Mouse (Mus musculus) limb, embryonic 11.5 days (tissue): ENCODE measurements around the gene Ralgps2. TPM values are rescaled to one million over a fixed set of nuclear protein-coding genes. Genes with fewer than 3 reads are reported as not detected.
A peak's percentile ranks its signal among the peaks of the same experiment; 100 is the strongest.

Experiments
- ATAC-seq: fragments of 200-750 bp; cut with Nextera tagmentation; 2 replicates; pipeline ENCODE4 v1.8.0; 2017; ENCODE audit warnings: low read depth; ENCODE audit not compliant: insufficient number of reproducible peaks, low FRiP score, low TSS enrichment
- DNase-seq: peaks from one replicate; pipeline ENCODE4 v3.0.0-alpha.2; 2015; ENCODE audit warnings: low spot score
- H3K27ac ChIP-seq: fragments of 300-500 bp; sonication (generic); replicated peaks from 2 replicates; pipeline ENCODE4 v1.5.1; 2014; ENCODE audit warnings: low read depth, mild to moderate bottlenecking, low read length
- H3K27me3 ChIP-seq: fragments of 300-500 bp; sonication (generic); 2 replicates; pipeline ENCODE4 v1.6.1; 2014; ENCODE audit warnings: mild to moderate bottlenecking, low read length, mixed read lengths; ENCODE audit not compliant: control insufficient read depth, insufficient read depth
- H3K36me3 ChIP-seq: fragments of 300-500 bp; sonication (generic); 2 replicates; pipeline ENCODE4 v1.6.1; 2014; ENCODE audit warnings: mild to moderate bottlenecking, low read length, moderate library complexity, mixed read lengths; ENCODE audit not compliant: control insufficient read depth, insufficient read depth
- H3K4me1 ChIP-seq: fragments of 300-500 bp; sonication (generic); 2 replicates; pipeline ENCODE4 v1.6.1; 2014; ENCODE audit warnings: low read length, mixed read lengths; ENCODE audit not compliant: control insufficient read depth, insufficient read depth
- H3K4me2 ChIP-seq: fragments of 300-500 bp; sonication (generic); 2 replicates; pipeline ENCODE4 v1.6.1; 2014; ENCODE audit warnings: low read depth, mild to moderate bottlenecking, moderate library complexity; ENCODE audit not compliant: severe bottlenecking
- H3K4me3 ChIP-seq: fragments of 300-500 bp; sonication (generic); 2 replicates; pipeline ENCODE4 v1.5.1; 2014; ENCODE audit warnings: low read depth, low read length
- H3K9ac ChIP-seq: fragments of 300-500 bp; sonication (generic); 2 replicates; pipeline ENCODE4 v1.6.1; 2014; ENCODE audit warnings: mild to moderate bottlenecking, low read length
- H3K9me3 ChIP-seq: fragments of 300-500 bp; sonication (generic); 2 replicates; pipeline ENCODE4 v1.6.1; 2016; ENCODE audit warnings: low read length; ENCODE audit not compliant: control insufficient read depth
- WGBS: fragments of 180-500 bp; shearing (Covaris S2); extraction: QIAGEN DNeasy Blood & Tissue Kit; methylation state at CpG from one replicate; pipeline ENCODE4 v1.1.7; 2014; 5-methylcytosine and 5-hydroxymethylcytosine counted together
- polyA plus RNA-seq: library from polyadenylated mRNA; unstranded; fragments of >200 nt; fragmentation: Nextera tagmentation; extraction: Ambion mirVana; gene quantifications from 2 replicates; pipeline ENCODE4 v1.2.1, GENCODE M21; 2014

Gene Ralgps2
- polyA plus RNA-seq, 1 experiment from 2014 or later: 87.0 TPM

GRCm38 (mm10) chr1:156938705-156939242 lies 652 bp downstream of the Ralgps2 start:
- Histone ChIP-seq H3K9ac (peak overlapping the region; percentile 89), H3K4me1 (peaks cover 10% of the 10 kb centered on the region), H3K4me2 (peak overlapping the region; percentile 88), H3K4me3 (peak overlapping the region; percentile 78), H3K27ac (peak overlapping the region; percentile 91), H3K27me3 (no peaks in the 10 kb centered on the region), H3K9me3 (no peaks in the 10 kb centered on the region), H3K36me3 (no peaks in the 10 kb centered on the region)
- WGBS: under 1% methylated on average over 51 of the region's 51 CpGs
- DNase-seq (peak; percentile 86), ATAC-seq (peak; percentile 80)

- no peak overlapping the region for H3K4me3 ChIP-seq
Measured at GRCm38 (mm10) chr1:156937436-156937835, 2.0 kb downstream of the Ralgps2 start.

GRCm38 (mm10) chr1:156933712-156934111 lies 5.7 kb downstream of the Ralgps2 start:
- Histone ChIP-seq H3K4me1 (peaks cover 7% of the 10 kb centered on the region), H3K27ac (no peak overlapping the region), H3K9ac (no peak overlapping the region), H3K9me3 (no peaks in the 10 kb centered on the region), H3K4me3 (no peak overlapping the region), H3K27me3 (no peaks in the 10 kb centered on the region), H3K36me3 (no peaks in the 10 kb centered on the region), H3K4me2 (no peak overlapping the region)
- DNase-seq (no peak), ATAC-seq (no peak)
- 87% methylated on average over 7 of the region's 7 CpGs for WGBS

More at GRCm38 (mm10) chr1:156937436-156937835, 2.0 kb downstream of the Ralgps2 start:
- Histone ChIP-seq H3K36me3 (no peaks in the 10 kb centered on the region), H3K4me2 (no peak overlapping the region), H3K9ac (no peak overlapping the region), H3K4me1 (peaks cover 10% of the 10 kb centered on the region), H3K27me3 (no peaks in the 10 kb centered on the region), H3K9me3 (no peaks in the 10 kb centered on the region), H3K27ac (no peak overlapping the region)
- WGBS: 81% methylated on average over 7 of the region's 7 CpGs
- ATAC-seq (no peak), DNase-seq (no peak)

- Histone ChIP-seq H3K4me3 (no peak overlapping the region), H3K9ac (no peak overlapping the region), H3K27me3 (no peaks in the 10 kb centered on the region), H3K9me3 (no peaks in the 10 kb centered on the region), H3K36me3 (no peaks in the 10 kb centered on the region), H3K27ac (no peak overlapping the region), H3K4me2 (no peak overlapping the region), H3K4me1 (peaks cover 4% of the 10 kb centered on the region)
- no peak for DNase-seq
- WGBS: 32% methylated on average over 3 of the region's 3 CpGs
- no peak for ATAC-seq
Measured at GRCm38 (mm10) chr1:156932036-156932774, 7.2 kb downstream of the Ralgps2 start.

GRCm38 (mm10) chr1:156931106-156931870 lies 8.1 kb downstream of the Ralgps2 start:
- H3K4me3 ChIP-seq: no peak overlapping the region
- no peak overlapping the region for H3K27ac ChIP-seq
- no peak overlapping the region for H3K4me2 ChIP-seq
- H3K9me3 ChIP-seq: no peaks in the 10 kb centered on the region
- DNase-seq (no peak), ATAC-seq (no peak)
- no peak overlapping the region for H3K9ac ChIP-seq
- no peaks in the 10 kb centered on the region for H3K36me3 ChIP-seq
- H3K4me1 ChIP-seq: peaks cover 4% of the 10 kb centered on the region
- 63% methylated on average over 10 of the region's 10 CpGs for WGBS
- no peaks in the 10 kb centered on the region for H3K27me3 ChIP-seq

GRCm38 (mm10) chr1:156930263-156930662 lies 9.2 kb downstream of the Ralgps2 start:
- no peak for DNase-seq
- Histone ChIP-seq H3K4me1 (peaks cover 4% of the 10 kb centered on the region), H3K27me3 (no peaks in the 10 kb centered on the region), H3K4me3 (no peak overlapping the region), H3K9me3 (no peaks in the 10 kb centered on the region), H3K4me2 (no peak overlapping the region), H3K27ac (no peak overlapping the region), H3K9ac (no peak overlapping the region), H3K36me3 (no peaks in the 10 kb centered on the region)
- 63% methylated on average over 4 of the region's 5 CpGs for WGBS
- ATAC-seq: no peak

GRCm38 (mm10) chr1:156928255-156928654 lies 11.2 kb downstream of the Ralgps2 start:
- H3K4me3 ChIP-seq: no peak overlapping the region
- no peak overlapping the region for H3K9ac ChIP-seq
- no peak overlapping the region for H3K4me2 ChIP-seq
- WGBS: 86% methylated on average over 4 of the region's 4 CpGs
- H3K36me3 ChIP-seq: no peaks in the 10 kb centered on the region
- H3K4me1 ChIP-seq: peaks cover 4% of the 10 kb centered on the region
- H3K27ac ChIP-seq: no peak overlapping the region
- no peak for DNase-seq
- H3K9me3 ChIP-seq: no peaks in the 10 kb centered on the region
- no peak for ATAC-seq
- no peaks in the 10 kb centered on the region for H3K27me3 ChIP-seq

- Histone ChIP-seq H3K9me3 (no peaks in the 10 kb centered on the region), H3K4me3 (no peak overlapping the region), H3K27ac (no peak overlapping the region), H3K4me1 (peaks cover 5% of the 10 kb centered on the region), H3K27me3 (no peaks in the 10 kb centered on the region), H3K9ac (no peak overlapping the region), H3K36me3 (no peaks in the 10 kb centered on the region), H3K4me2 (no peak overlapping the region)
- ATAC-seq (no peak), DNase-seq (no peak)
- WGBS: 87% methylated on average over 1 of the region's 1 CpGs
Measured at GRCm38 (mm10) chr1:156923511-156923910, 15.9 kb downstream of the Ralgps2 start.
